Mouse (Mus musculus) liver, postnatal 0 days (tissue): ENCODE measurements around the gene Susd1.

Experiments used
- CTCF ChIP-seq: sonication (generic); IDR thresholded peaks from 2 replicates; pipeline ENCODE4 v1.5.1; 2016; ENCODE audit warnings: antibody characterized with exemption, low read depth
- EP300 ChIP-seq: IDR thresholded peaks from 2 replicates; pipeline ENCODE4 v1.6.1; 2016; ENCODE audit warnings: antibody characterized with exemption, low read depth, mild to moderate bottlenecking

- TF ChIP-seq CTCF (no peak), EP300 (no peak)
Observed at GRCm38 (mm10) chr4:59314939-59315552, 123.4 kb downstream of the Susd1 start.
